28 mouse cellular contexts compared by ENCODE assay signal in genomic region chr6:141295264-141295663, GRCm38 (mm10). TPM values are rescaled to one million over a fixed set of nuclear protein-coding genes. Genes with fewer than 3 reads are reported as not detected.
A peak's percentile ranks its signal among the peaks of the same experiment; 100 is the strongest.
DNase-seq lines count a peak whose midpoint lies in the region; ATAC-seq and TF ChIP-seq lines count a peak whose summit lies in the region.
"Had no signal": no experiment of that assay in that cellular context is flagged by ENCODE, and none has a peak within 500 bp of the region (broad histone marks: within the 10 kb centered on the region; RNA-seq: fewer than 3 reads in every experiment).

No protein-coding gene starts in this region.

- no peak overlapping the region for H3K4me2 ChIP-seq in hindbrain, postnatal 0 days (ENCODE audit: low read depth, low read length)
- H3K4me2 ChIP-seq: embryonic facial prominence, embryonic 13.5 days; embryonic facial prominence, embryonic 15.5 days; forebrain, embryonic 12.5 days had no signal

- no peaks in the 10 kb centered on the region for H3K9me3 ChIP-seq in megakaryocyte, embryonic 14.5 days
- no peaks in the 10 kb centered on the region for H3K9me3 ChIP-seq in hindbrain, postnatal 0 days (ENCODE audit: low read length)
- H3K9me3 ChIP-seq: embryonic facial prominence, embryonic 15.5 days; forebrain, embryonic 10.5 days; forebrain, embryonic 12.5 days had no signal

- ATAC-seq in megakaryocyte, adult 5-6 weeks (ENCODE audit: poor library complexity, severe bottlenecking): no peak
- ATAC-seq in megakaryocyte progenitor cell, adult 5-6 weeks (replicated peaks; ENCODE audit: poor library complexity): peak; percentile 69
- no peak for ATAC-seq in hindbrain, postnatal 0 days
- ATAC-seq: activated CD4-positive, CD25-positive, alpha-beta regulatory T cell, adult 4 months; CD4-positive, CD25-positive, alpha-beta regulatory T cell, adult 4 months; forebrain, embryonic 14.5 days; forebrain, embryonic 16.5 days; Patski had no signal

- peak; percentile 77 for DNase-seq in heart, adult 11 months
- DNase-seq in heart, postnatal 36 days: no peak
- DNase-seq in hindbrain, postnatal 0 days (ENCODE audit: low spot score): no peak
- DNase-seq: adrenal gland, adult 8-10 months; adrenal gland, postnatal 14 days; adrenal gland, postnatal 36 days; B cell, adult 2 months; cerebellum, adult 11-12 months; cerebellum, adult 2 months; cerebellum, adult 9-10 months; cerebellum, postnatal 10 days; cerebellum, postnatal 25 days; embryo, embryonic 11 days had no signal

- peak overlapping the region; percentile 53 for H3K4me3 ChIP-seq in megakaryocyte, embryonic 14.5 days (replicated peaks)
- no peak overlapping the region for H3K4me3 ChIP-seq in hindbrain, postnatal 0 days (ENCODE audit: low read length)
- H3K4me3 ChIP-seq: embryonic facial prominence, embryonic 13.5 days; embryonic facial prominence, embryonic 15.5 days; erythroblast, embryonic 14.5 days; forebrain, embryonic 10.5 days; forebrain, embryonic 12.5 days had no signal

- no peaks in the 10 kb centered on the region for H3K27me3 ChIP-seq in megakaryocyte, embryonic 14.5 days (replicated peaks)
- H3K27me3 ChIP-seq in hindbrain, postnatal 0 days (ENCODE audit: insufficient read depth, low read length): no peaks in the 10 kb centered on the region
- H3K27me3 ChIP-seq: CH12.LX; embryonic facial prominence, embryonic 13.5 days; embryonic facial prominence, embryonic 15.5 days; forebrain, embryonic 12.5 days; Patski had no signal

- intact Hi-C loops in heart, postnatal 36 days (cut with DNase I): no loop called here

- 83% methylated on average over 3 of the region's 3 CpGs for WGBS in hindbrain, postnatal 0 days

- peaks cover 58% of the 10 kb centered on the region for H3K4me1 ChIP-seq in megakaryocyte, embryonic 14.5 days
- no peaks in the 10 kb centered on the region for H3K4me1 ChIP-seq in hindbrain, postnatal 0 days (ENCODE audit: insufficient read depth, low read length)
- H3K4me1 ChIP-seq: embryonic facial prominence, embryonic 13.5 days; embryonic facial prominence, embryonic 15.5 days; forebrain, embryonic 10.5 days; forebrain, embryonic 12.5 days had no signal

- H3K27ac ChIP-seq in hindbrain, postnatal 0 days: no peak overlapping the region
- H3K27ac ChIP-seq: embryonic facial prominence, embryonic 13.5 days; embryonic facial prominence, embryonic 15.5 days; forebrain, embryonic 10.5 days; forebrain, embryonic 12.5 days had no signal

- peaks cover 26% of the 10 kb centered on the region for H3K36me3 ChIP-seq in megakaryocyte, embryonic 14.5 days (replicated peaks; ENCODE audit: low read length)
- H3K36me3 ChIP-seq in hindbrain, postnatal 0 days (ENCODE audit: insufficient read depth, low read length): no peaks in the 10 kb centered on the region
- H3K36me3 ChIP-seq: embryonic facial prominence, embryonic 13.5 days; embryonic facial prominence, embryonic 15.5 days; forebrain, embryonic 10.5 days; forebrain, embryonic 12.5 days; G1E had no signal

- no peak overlapping the region for H3K9ac ChIP-seq in hindbrain, postnatal 0 days (replicated peaks; ENCODE audit: low read length)
- H3K9ac ChIP-seq: embryonic facial prominence, embryonic 13.5 days; embryonic facial prominence, embryonic 15.5 days; forebrain, embryonic 12.5 days had no signal

- no peak for TF ChIP-seq CTCF in hindbrain, postnatal 0 days (IDR thresholded peaks at IDR 0.05; ENCODE audit: low read depth)

RNA-seq across cellular contexts. Expression of gene Pde3a, which starts 46.2 kb away (rescaled TPM):
- 10 to 100 TPM; 51.1 to 64.5 TPM for total RNA-seq in heart, postnatal 36 days (2021)
- 3.9 and 4.4 TPM in 2 replicates for polyA plus RNA-seq in megakaryocyte, embryonic 14.5 days (2012; ENCODE audit: insufficient read depth, low replicate concordance)
- not detected in 2 replicates for total RNA-seq in megakaryocyte, adult 5-6 weeks (2015)
- not detected in 2 replicates for total RNA-seq in megakaryocyte, adult 5-6 weeks (2017)
- not detected in 2 replicates for total RNA-seq in megakaryocyte progenitor cell, adult 5-6 weeks (2015)
- not detected in 2 replicates for total RNA-seq in megakaryocyte progenitor cell, adult 5-6 weeks (2017)
- total RNA-seq in hindbrain, postnatal 0 days (2014; rRNA removed): 12.5 and 15.0 TPM in 2 replicates
- 1.9 and 2.1 TPM in 2 replicates for polyA plus RNA-seq in hindbrain, postnatal 0 days (2015; fragmentation: Nextera tagmentation; extraction: Ambion mirVana)
- polyA plus RNA-seq: CD4-positive, CD25-positive, alpha-beta regulatory T cell, adult 4 months; erythroblast, embryonic 14.5 days; G1E had no signal

Comparison
In these comparisons a context has a peak if more than half of its experiments do, and no peak if none do; other contexts are left out.
1. RNA of gene Pde3a, which starts 46.2 kb away (total RNA-seq): 51.1 to 64.5 TPM in heart, postnatal 36 days and 12.5 to 15.0 TPM in hindbrain, postnatal 0 days; not detected in megakaryocyte, adult 5-6 weeks and not detected in megakaryocyte progenitor cell, adult 5-6 weeks; every median in the first group is over 10 times any median in the second.